Mouse (Mus musculus) midbrain, postnatal 0 days (tissue): ENCODE measurements around the gene Dcaf11. TPM values are rescaled to one million over a fixed set of nuclear protein-coding genes. Genes with fewer than 3 reads are reported as not detected.

Experiments
- ATAC-seq: fragments of 200-750 bp; cut with Nextera tagmentation; 2 replicates; pipeline ENCODE4 v1.8.0; 2017; ENCODE audit warnings: moderate number of reproducible peaks, mild to moderate bottlenecking, moderate TSS enrichment, moderate library complexity; ENCODE audit not compliant: low FRiP score
- DNase-seq: peaks from one replicate; pipeline ENCODE4 v3.0.0-alpha.2; 2015; ENCODE audit warnings: low spot score
- H3K27ac ChIP-seq: fragments of 300-500 bp; sonication (generic); 2 replicates; pipeline ENCODE4 v1.5.1; 2014; ENCODE audit warnings: low read depth, mild to moderate bottlenecking, low read length, mixed read lengths
- H3K27me3 ChIP-seq: fragments of 300-500 bp; sonication (generic); 2 replicates; pipeline ENCODE4 v1.6.1; 2014; ENCODE audit warnings: low read length, control low read depth, mixed read lengths; ENCODE audit not compliant: insufficient read depth
- H3K36me3 ChIP-seq: fragments of 300-500 bp; sonication (generic); 2 replicates; pipeline ENCODE4 v1.6.1; 2014; ENCODE audit warnings: low read length, control low read depth, mixed read lengths; ENCODE audit not compliant: insufficient read depth
- H3K4me1 ChIP-seq: fragments of 300-500 bp; sonication (generic); 2 replicates; pipeline ENCODE4 v1.6.1; 2014; ENCODE audit warnings: mild to moderate bottlenecking, control low read depth, antibody characterized with exemption, low read length, mixed read lengths; ENCODE audit not compliant: insufficient read depth
- H3K4me2 ChIP-seq: fragments of 300-500 bp; sonication (generic); 2 replicates; pipeline ENCODE4 v1.6.1; 2014; ENCODE audit warnings: low read depth, mild to moderate bottlenecking, low read length, mixed read lengths; ENCODE audit not compliant: poor library complexity, severe bottlenecking
- H3K4me3 ChIP-seq: fragments of 300-500 bp; sonication (generic); 2 replicates; pipeline ENCODE4 v1.5.1; 2014; ENCODE audit warnings: low read depth, mild to moderate bottlenecking, low read length, moderate library complexity
- H3K9ac ChIP-seq: fragments of 300-500 bp; sonication (generic); replicated peaks from 2 replicates; pipeline ENCODE4 v1.6.1; 2014; ENCODE audit warnings: mild to moderate bottlenecking, low read length, moderate library complexity, mixed read lengths; ENCODE audit not compliant: poor library complexity, severe bottlenecking
- H3K9me3 ChIP-seq: fragments of 300-500 bp; sonication (generic); 2 replicates; pipeline ENCODE4 v1.6.1; 2016; ENCODE audit warnings: low read length, control low read depth
- CTCF ChIP-seq: IDR thresholded peaks from 2 replicates; pipeline ENCODE4 v1.5.1; 2016; ENCODE audit warnings: antibody characterized with exemption, mild to moderate bottlenecking
- WGBS: fragments of 180-500 bp; shearing (Covaris S2); extraction: QIAGEN DNeasy Blood & Tissue Kit; methylation state at CpG from one replicate; pipeline ENCODE4 v1.1.7; 2014; 5-methylcytosine and 5-hydroxymethylcytosine counted together
- polyA plus RNA-seq: library from polyadenylated mRNA; unstranded; fragments of >200 nt; fragmentation: Nextera tagmentation; extraction: Ambion mirVana; gene quantifications from 2 replicates; pipeline ENCODE4 v1.2.1, GENCODE M21; 2015
- total RNA-seq: library from RNA; depleted of rRNA; stranded (reverse); fragments of >200 nt; gene quantifications from 2 replicates; pipeline ENCODE4 v1.2.3, GENCODE M21; 2014

Gene Dcaf11
- total and polyA plus RNA-seq, 2 experiments from 2014 or later = 98.3 to 102 TPM

DNA sequence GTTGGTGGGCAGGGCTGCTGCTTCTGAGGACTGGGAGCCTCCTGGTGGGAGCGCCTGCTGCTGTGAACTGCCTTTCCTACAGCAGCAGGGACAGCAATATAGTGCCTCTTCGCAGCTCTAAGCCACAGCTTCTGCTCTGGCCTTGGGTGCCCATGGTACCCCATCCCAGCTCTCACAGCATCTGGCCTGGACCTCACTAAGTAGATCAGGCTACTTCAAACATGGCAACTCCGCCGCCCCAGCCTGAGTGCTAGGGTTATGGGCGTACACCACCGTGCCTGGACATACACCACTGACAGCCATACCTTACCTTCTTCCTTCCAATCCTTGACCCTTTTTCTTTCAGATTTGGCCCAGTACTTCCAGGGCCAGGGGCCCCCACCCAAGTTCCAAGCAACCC lies 48.5 kb downstream of the Dcaf11 start:
- 97% methylated on average over 6 of the region's 6 CpGs for WGBS

DNA sequence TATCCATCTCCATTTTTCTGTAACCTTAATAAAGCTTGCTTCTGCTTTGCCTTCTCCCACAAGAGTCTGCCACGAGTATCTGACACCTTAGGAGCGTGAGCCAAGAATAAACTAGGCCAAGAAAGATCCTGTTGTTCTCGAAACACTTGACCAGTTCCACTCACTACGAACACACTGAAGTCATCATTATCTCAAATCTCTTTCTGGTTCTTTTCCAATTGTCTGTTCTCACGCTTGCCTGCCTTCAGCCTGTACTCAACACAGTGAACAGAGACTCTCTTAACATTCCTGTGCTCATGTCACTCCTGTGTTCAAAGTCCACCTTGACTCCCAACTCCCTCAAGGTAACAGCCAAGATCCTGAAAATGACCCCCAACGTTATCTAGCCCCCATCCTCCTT lies 53.5 kb downstream of the Dcaf11 start:
- Histone ChIP-seq H3K9ac (no peak overlapping the region), H3K4me2 (no peak overlapping the region), H3K36me3 (peaks cover 11% of the 10 kb centered on the region), H3K27me3 (no peaks in the 10 kb centered on the region), H3K27ac (no peak overlapping the region), H3K4me1 (no peaks in the 10 kb centered on the region), H3K9me3 (no peaks in the 10 kb centered on the region), H3K4me3 (no peak overlapping the region)
- no peak for DNase-seq
- ATAC-seq = no peak
- 62% methylated on average over 6 of the region's 6 CpGs for WGBS
- no peak for TF ChIP-seq CTCF

More for the DNA sequence above, 48.5 kb downstream of the Dcaf11 start:
- TF ChIP-seq CTCF = no peak
- DNase-seq (no peak), ATAC-seq (no peak)
- no peaks in the 10 kb centered on the region for H3K4me1 ChIP-seq
- H3K27ac ChIP-seq = no peak overlapping the region
- H3K9ac ChIP-seq = no peak overlapping the region
- H3K36me3 ChIP-seq = peaks cover 41% of the 10 kb centered on the region
- H3K4me2 ChIP-seq = no peak overlapping the region
- no peak overlapping the region for H3K4me3 ChIP-seq
- no peaks in the 10 kb centered on the region for H3K27me3 ChIP-seq
- H3K9me3 ChIP-seq = no peaks in the 10 kb centered on the region

DNA sequence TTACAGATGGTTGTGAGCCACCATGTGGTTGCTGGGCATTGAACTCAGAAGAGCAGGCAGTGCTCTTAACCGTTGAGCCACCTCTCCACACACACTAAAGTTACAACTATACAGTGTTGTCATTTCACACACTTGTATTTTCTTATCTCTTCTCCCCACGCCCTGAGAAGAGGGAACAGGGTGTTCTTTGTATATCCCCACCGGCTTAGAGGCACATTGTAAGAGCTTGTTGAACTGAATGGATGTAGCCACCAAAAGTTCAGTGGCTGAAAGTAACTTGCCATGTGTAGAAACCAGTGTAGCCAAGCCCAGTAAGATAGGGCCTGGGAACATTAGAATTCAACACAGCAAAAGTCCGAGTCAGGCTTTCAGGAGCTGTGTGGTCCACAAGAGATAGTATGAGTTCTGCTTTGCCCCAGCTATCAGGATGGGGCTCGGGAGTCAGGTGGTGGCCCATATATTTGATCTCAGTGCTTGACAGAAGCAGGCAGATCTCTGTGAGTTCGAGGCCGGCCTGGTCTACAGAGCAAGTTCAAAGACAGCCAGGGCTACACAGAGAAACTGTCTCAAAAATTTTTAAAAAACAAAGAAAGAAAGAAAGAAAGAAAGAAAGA lies 54.9 kb downstream of the Dcaf11 start:
- no peak overlapping the region for H3K27ac ChIP-seq
- 89% methylated on average over 7 of the region's 7 CpGs for WGBS
- no peak for DNase-seq
- no peaks in the 10 kb centered on the region for H3K27me3 ChIP-seq
- H3K9ac ChIP-seq = no peak overlapping the region
- no peak for ATAC-seq
- TF ChIP-seq CTCF = no peak
- 0 out of 2 replicates have a peak, but pooled peaks cover 2% of the 10 kb centered on the region for H3K36me3 ChIP-seq
- no peak overlapping the region for H3K4me3 ChIP-seq
- H3K9me3 ChIP-seq = no peaks in the 10 kb centered on the region
- no peak overlapping the region for H3K4me2 ChIP-seq
- no peaks in the 10 kb centered on the region for H3K4me1 ChIP-seq

DNA sequence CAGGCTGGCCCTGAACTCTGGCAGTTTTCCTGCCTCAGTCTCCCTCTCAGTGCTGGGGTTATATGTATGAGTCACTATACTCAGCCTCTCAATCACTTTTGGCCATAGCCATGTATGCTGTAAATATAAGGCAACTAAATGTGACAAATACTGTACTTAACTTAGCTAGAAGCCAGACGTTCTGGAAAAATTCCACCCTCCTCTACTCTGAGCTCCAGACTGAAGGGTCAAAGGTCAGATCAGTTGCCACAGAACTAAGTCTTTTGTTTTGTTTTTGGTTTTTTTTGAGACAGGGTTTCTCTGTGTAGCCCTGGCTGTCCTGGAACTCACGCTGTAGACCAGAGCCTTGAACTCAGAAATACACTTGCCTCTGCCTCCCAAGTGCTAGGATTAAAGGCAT lies 56.1 kb downstream of the Dcaf11 start:
- Histone ChIP-seq H3K4me2 (no peak overlapping the region), H3K27ac (no peak overlapping the region), H3K9me3 (no peaks in the 10 kb centered on the region), H3K9ac (no peak overlapping the region), H3K27me3 (no peaks in the 10 kb centered on the region), H3K4me1 (no peaks in the 10 kb centered on the region), H3K4me3 (no peak overlapping the region), H3K36me3 (no peaks in the 10 kb centered on the region)
- TF ChIP-seq CTCF = no peak
- DNase-seq = no peak
- ATAC-seq = no peak
- WGBS = 44% methylated on average over 2 of the region's 2 CpGs

DNA sequence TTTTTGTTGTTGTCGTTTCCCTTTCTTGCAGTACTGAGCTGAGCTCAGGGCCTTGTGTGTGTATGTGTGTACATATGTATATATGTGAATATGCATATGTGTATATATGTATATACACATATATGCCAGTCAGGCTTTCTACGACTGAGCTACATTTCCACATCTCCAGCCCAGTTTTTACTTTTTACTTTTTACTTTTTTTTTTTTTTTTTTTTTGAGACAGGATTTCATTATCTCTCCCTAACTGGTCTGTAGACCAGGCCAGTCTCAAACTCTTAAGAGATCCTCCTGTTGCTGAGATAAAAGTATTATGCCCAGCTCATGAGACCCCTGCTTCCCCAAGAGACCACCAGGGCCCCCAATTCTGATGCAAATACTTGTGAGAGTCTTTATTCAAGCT lies 57.0 kb downstream of the Dcaf11 start:
- no peak for TF ChIP-seq CTCF
- no peak for DNase-seq

DNA sequence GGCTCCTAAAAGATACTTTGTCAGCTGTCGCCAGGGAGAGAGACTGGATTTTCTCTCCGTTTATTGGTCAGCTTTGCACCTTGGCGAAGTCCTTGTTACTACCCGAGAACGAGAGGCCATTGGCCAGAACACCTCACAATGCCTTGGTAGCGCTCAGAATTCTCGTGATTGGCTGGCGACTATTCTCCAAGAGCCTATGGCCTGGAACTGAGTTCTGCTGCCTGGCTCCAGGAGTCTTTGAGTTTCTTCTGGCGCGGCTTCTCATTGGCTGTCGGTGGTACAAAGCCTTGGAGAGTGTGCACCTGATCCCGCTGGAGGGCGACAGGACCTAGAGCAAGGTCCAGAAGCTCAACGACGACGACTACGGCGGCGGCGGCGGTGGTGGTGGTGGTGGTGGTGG lies 58.0 kb downstream of the Dcaf11 start, which contains the start of gene Rec8:
Gene Rec8 (plus strand): TSS at position 216 of the 400 bp plus-strand sequence.
- Histone ChIP-seq H3K36me3 (no peaks in the 10 kb centered on the region), H3K9me3 (no peaks in the 10 kb centered on the region), H3K4me2 (peak within 1 kb of the TSS; percentile 21; the same call in 1 of the 2 replicates), H3K27me3 (no peaks in the 10 kb centered on the region), H3K4me1 (no peaks in the 10 kb centered on the region), H3K4me3 (peak within 1 kb of the TSS; percentile 19; the same call in 1 of the 2 replicates), H3K27ac (no peak within 1 kb of the TSS), H3K9ac (no peak within 1 kb of the TSS)
- peak; percentile 73; the same call in 1 of the 2 replicates for ATAC-seq
- DNase-seq = peak; percentile 83
- 23% methylated on average over 21 of the region's 21 CpGs for WGBS
- no peak for TF ChIP-seq CTCF

More for the DNA sequence above, 57.0 kb downstream of the Dcaf11 start:
- no peak overlapping the region for H3K27ac ChIP-seq
- WGBS = 80% methylated on average over 2 of the region's 2 CpGs
- no peak overlapping the region for H3K4me3 ChIP-seq
- no peaks in the 10 kb centered on the region for H3K9me3 ChIP-seq
- H3K9ac ChIP-seq = no peak overlapping the region
- H3K27me3 ChIP-seq = no peaks in the 10 kb centered on the region
- no peak for ATAC-seq
- H3K4me1 ChIP-seq = no peaks in the 10 kb centered on the region
- H3K36me3 ChIP-seq = no peaks in the 10 kb centered on the region
- H3K4me2 ChIP-seq = no peak overlapping the region
